Mouse (Mus musculus) stomach, embryonic 15.5 days (tissue): ENCODE measurements around the gene Pard3. TPM values are rescaled to one million over a fixed set of nuclear protein-coding genes. Genes with fewer than 3 reads are reported as not detected.

Source experiments
- ATAC-seq: fragments of 200-750 bp; cut with Nextera tagmentation; 2 replicates; pipeline ENCODE4 v1.8.0; 2017; ENCODE audit warnings: low read depth, moderate number of reproducible peaks, moderate TSS enrichment; ENCODE audit not compliant: insufficient read depth, low FRiP score
- H3K27ac ChIP-seq: fragments of 300-500 bp; sonication (generic); 2 replicates; pipeline ENCODE4 v1.5.1; 2015; ENCODE audit warnings: mild to moderate bottlenecking, inconsistent platforms
- H3K27me3 ChIP-seq: fragments of 300-500 bp; sonication (generic); replicated peaks from 2 replicates; pipeline ENCODE4 v1.6.1; 2015; ENCODE audit warnings: inconsistent platforms
- H3K36me3 ChIP-seq: fragments of 300-500 bp; sonication (generic); 2 replicates; pipeline ENCODE4 v1.6.1; 2015; ENCODE audit warnings: inconsistent platforms
- H3K4me1 ChIP-seq: fragments of 300-500 bp; sonication (generic); 2 replicates; pipeline ENCODE4 v1.6.1; 2015; ENCODE audit warnings: inconsistent platforms
- H3K4me2 ChIP-seq: fragments of 300-500 bp; sonication (generic); 2 replicates; pipeline ENCODE4 v1.6.1; 2015; ENCODE audit warnings: mild to moderate bottlenecking, inconsistent platforms
- H3K4me3 ChIP-seq: fragments of 300-500 bp; sonication (generic); replicated peaks from 2 replicates; pipeline ENCODE4 v1.5.1; 2015; ENCODE audit warnings: inconsistent platforms
- H3K9ac ChIP-seq: fragments of 300-500 bp; sonication (generic); 2 replicates; pipeline ENCODE4 v1.6.1; 2015; ENCODE audit warnings: inconsistent platforms
- H3K9me3 ChIP-seq: fragments of 300-500 bp; sonication (generic); 2 replicates; pipeline ENCODE4 v1.6.1; 2016; ENCODE audit warnings: inconsistent platforms
- WGBS: fragments of 180-500 bp; shearing (Covaris S2); methylation state at CpG from one replicate; pipeline ENCODE4 v1.1.7; 2015; 5-methylcytosine and 5-hydroxymethylcytosine counted together
- polyA plus RNA-seq: library from polyadenylated mRNA; unstranded; fragments of >200 nt; fragmentation: Nextera tagmentation; extraction: Ambion mirVana; gene quantifications from 2 replicates; pipeline ENCODE4 v1.2.1, GENCODE M21; 2015

Gene Pard3
- polyA plus RNA-seq, 1 experiment from 2014 or later: 28.3 TPM

DNA sequence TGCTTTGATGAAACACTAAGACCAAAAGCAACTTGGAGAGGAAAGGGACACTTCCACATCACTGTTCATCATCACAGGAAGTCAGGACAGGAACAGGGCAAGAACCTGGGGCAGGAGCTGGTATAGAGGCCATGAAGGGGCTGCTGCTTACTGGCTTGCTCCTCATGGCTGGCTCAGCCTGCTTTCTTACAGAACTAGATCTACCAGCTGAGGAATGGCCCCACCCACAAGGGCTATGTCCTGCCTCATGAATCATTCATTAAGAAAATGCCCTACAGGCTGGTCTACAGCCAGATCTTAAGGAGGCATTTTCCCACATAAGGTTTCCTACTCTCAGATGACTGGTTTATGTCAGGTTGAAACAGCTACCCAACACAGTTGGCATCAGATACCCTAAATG is 342.1 kb downstream of the Pard3 start:
- Histone ChIP-seq H3K27ac (no peak overlapping the region), H3K4me1 (no peaks in the 10 kb centered on the region), H3K9me3 (no peaks in the 10 kb centered on the region), H3K27me3 (no peaks in the 10 kb centered on the region), H3K4me3 (no peak overlapping the region), H3K36me3 (no peaks in the 10 kb centered on the region), H3K9ac (no peak overlapping the region), H3K4me2 (no peak overlapping the region)
- no peak for ATAC-seq

GRCm38 (mm10) chr8:127410606-127411005 is 346.9 kb downstream of the Pard3 start:
- H3K9me3 ChIP-seq: no peaks in the 10 kb centered on the region
- WGBS: 84% methylated on average over 12 of the region's 12 CpGs
- no peaks in the 10 kb centered on the region for H3K4me1 ChIP-seq
- no peaks in the 10 kb centered on the region for H3K27me3 ChIP-seq
- H3K4me3 ChIP-seq: no peak overlapping the region
- no peak overlapping the region for H3K27ac ChIP-seq
- no peak for ATAC-seq
- no peak overlapping the region for H3K4me2 ChIP-seq
- H3K36me3 ChIP-seq: 0 out of 2 replicates have a peak, but pooled peaks cover 3% of the 10 kb centered on the region
- no peak overlapping the region for H3K9ac ChIP-seq

- Histone ChIP-seq H3K36me3 (0 out of 2 replicates have a peak, but pooled peaks cover 7% of the 10 kb centered on the region), H3K9ac (no peak overlapping the region), H3K9me3 (no peaks in the 10 kb centered on the region), H3K4me1 (no peaks in the 10 kb centered on the region), H3K4me3 (no peak overlapping the region), H3K27me3 (no peaks in the 10 kb centered on the region), H3K27ac (no peak overlapping the region), H3K4me2 (no peak overlapping the region)
- ATAC-seq: no peak
- 86% methylated on average over 4 of the region's 4 CpGs for WGBS
These were observed 347.6 kb downstream of the Pard3 start for GRCm38 (mm10) chr8:127411190-127411848.

GRCm38 (mm10) chr8:127423021-127423420 is 359.3 kb downstream of the Pard3 start:
- no peak for ATAC-seq
- no peak overlapping the region for H3K9ac ChIP-seq
- no peak overlapping the region for H3K4me2 ChIP-seq
- H3K36me3 ChIP-seq: peaks cover 8% of the 10 kb centered on the region; the same call in 1 of the 2 replicates
- no peaks in the 10 kb centered on the region for H3K27me3 ChIP-seq
- H3K4me1 ChIP-seq: no peaks in the 10 kb centered on the region
- no peaks in the 10 kb centered on the region for H3K9me3 ChIP-seq
- H3K4me3 ChIP-seq: no peak overlapping the region
- no peak overlapping the region for H3K27ac ChIP-seq
- WGBS: 64% methylated on average over 7 of the region's 7 CpGs

DNA sequence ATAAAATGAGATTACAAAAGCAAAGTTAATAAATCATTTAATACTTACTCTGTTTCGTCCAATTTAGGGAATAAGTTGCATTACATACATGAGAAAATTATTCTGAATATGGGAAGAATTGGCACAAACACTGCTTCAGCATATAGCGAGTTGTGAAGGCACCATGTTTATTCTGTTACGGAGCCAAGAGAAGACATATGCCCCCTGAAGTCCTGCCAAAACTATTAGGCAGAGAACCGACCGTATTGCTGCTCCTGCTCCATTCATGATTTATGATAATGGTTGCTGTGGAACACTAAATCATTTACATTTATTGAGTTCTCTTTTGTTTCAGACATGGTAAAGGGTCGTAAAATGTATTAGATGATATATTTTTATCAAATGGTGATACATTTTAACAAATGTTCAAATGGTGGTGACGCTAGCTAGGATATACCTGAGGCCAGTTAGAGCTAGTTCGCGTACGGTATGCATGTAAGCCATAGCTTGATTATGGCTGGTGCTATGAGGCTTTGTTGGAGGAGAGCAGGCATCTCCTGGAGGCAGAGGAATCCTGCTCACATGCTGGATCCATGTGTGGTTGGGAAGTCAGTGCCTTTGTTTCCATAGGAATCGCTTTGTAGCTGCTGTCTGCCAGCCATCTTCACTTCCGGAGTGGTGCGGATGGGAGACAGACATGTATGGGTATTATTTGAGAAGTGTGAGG is 360.7 kb downstream of the Pard3 start:
- H3K4me3 ChIP-seq: no peak overlapping the region
- H3K36me3 ChIP-seq: peaks cover 8% of the 10 kb centered on the region; the same call in 1 of the 2 replicates
- no peak overlapping the region for H3K4me2 ChIP-seq
- ATAC-seq: no peak
- H3K9me3 ChIP-seq: no peaks in the 10 kb centered on the region
- H3K27me3 ChIP-seq: no peaks in the 10 kb centered on the region
- H3K4me1 ChIP-seq: no peaks in the 10 kb centered on the region
- no peak overlapping the region for H3K9ac ChIP-seq
- H3K27ac ChIP-seq: no peak overlapping the region
- 73% methylated on average over 13 of the region's 13 CpGs for WGBS

GRCm38 (mm10) chr8:127426857-127427256 is 363.2 kb downstream of the Pard3 start:
- Histone ChIP-seq H3K9me3 (no peaks in the 10 kb centered on the region), H3K36me3 (0 out of 2 replicates have a peak, but pooled peaks cover 4% of the 10 kb centered on the region), H3K27me3 (no peaks in the 10 kb centered on the region), H3K4me2 (no peak overlapping the region), H3K4me1 (no peaks in the 10 kb centered on the region), H3K4me3 (no peak overlapping the region), H3K27ac (no peak overlapping the region), H3K9ac (no peak overlapping the region)
- no peak for ATAC-seq
- WGBS: 64% methylated on average over 5 of the region's 5 CpGs

DNA sequence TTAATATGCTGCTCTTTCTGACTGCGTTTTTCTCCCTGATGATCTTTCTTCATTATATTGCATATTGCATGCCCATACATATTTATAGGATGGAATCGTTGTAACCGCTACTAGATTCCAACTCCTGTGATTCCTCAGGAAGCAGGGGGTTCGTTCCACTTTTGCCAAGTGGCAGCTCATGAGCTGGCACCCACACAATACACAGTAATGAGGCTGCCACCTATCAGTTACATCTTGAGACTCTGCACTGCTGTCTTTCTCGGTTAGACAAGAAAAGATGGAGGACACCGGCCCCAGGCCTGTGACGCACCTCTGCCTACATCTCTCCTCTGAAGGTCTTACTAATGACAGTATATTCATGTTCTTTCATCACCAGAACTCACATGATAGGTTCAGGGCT is 364.3 kb downstream of the Pard3 start:
- H3K36me3 ChIP-seq: 0 out of 2 replicates have a peak, but pooled peaks cover 4% of the 10 kb centered on the region
- 89% methylated on average over 7 of the region's 7 CpGs for WGBS
- no peaks in the 10 kb centered on the region for H3K27me3 ChIP-seq
- no peaks in the 10 kb centered on the region for H3K9me3 ChIP-seq
- H3K9ac ChIP-seq: no peak overlapping the region
- no peaks in the 10 kb centered on the region for H3K4me1 ChIP-seq
- H3K27ac ChIP-seq: no peak overlapping the region
- no peak overlapping the region for H3K4me2 ChIP-seq
- H3K4me3 ChIP-seq: no peak overlapping the region
- ATAC-seq: no peak

- 0 out of 2 replicates have a peak, but pooled peaks cover 4% of the 10 kb centered on the region for H3K36me3 ChIP-seq
- 68% methylated on average over 2 of the region's 2 CpGs for WGBS
- no peaks in the 10 kb centered on the region for H3K4me1 ChIP-seq
- no peaks in the 10 kb centered on the region for H3K9me3 ChIP-seq
- H3K27me3 ChIP-seq: no peaks in the 10 kb centered on the region
- no peak overlapping the region for H3K27ac ChIP-seq
- H3K4me2 ChIP-seq: no peak overlapping the region
- no peak for ATAC-seq
- H3K9ac ChIP-seq: no peak overlapping the region
- no peak overlapping the region for H3K4me3 ChIP-seq
These were observed 367.5 kb downstream of the Pard3 start for GRCm38 (mm10) chr8:127431236-127431635.

- Histone ChIP-seq H3K9ac (no peak overlapping the region), H3K9me3 (no peaks in the 10 kb centered on the region), H3K4me3 (no peak overlapping the region), H3K4me1 (peaks cover 19% of the 10 kb centered on the region), H3K27me3 (no peaks in the 10 kb centered on the region), H3K27ac (no peak overlapping the region), H3K36me3 (no peaks in the 10 kb centered on the region), H3K4me2 (no peak overlapping the region)
- 87% methylated on average over 6 of the region's 6 CpGs for WGBS
- no peak for ATAC-seq
These were observed 372.3 kb downstream of the Pard3 start for GRCm38 (mm10) chr8:127435975-127436374.

DNA sequence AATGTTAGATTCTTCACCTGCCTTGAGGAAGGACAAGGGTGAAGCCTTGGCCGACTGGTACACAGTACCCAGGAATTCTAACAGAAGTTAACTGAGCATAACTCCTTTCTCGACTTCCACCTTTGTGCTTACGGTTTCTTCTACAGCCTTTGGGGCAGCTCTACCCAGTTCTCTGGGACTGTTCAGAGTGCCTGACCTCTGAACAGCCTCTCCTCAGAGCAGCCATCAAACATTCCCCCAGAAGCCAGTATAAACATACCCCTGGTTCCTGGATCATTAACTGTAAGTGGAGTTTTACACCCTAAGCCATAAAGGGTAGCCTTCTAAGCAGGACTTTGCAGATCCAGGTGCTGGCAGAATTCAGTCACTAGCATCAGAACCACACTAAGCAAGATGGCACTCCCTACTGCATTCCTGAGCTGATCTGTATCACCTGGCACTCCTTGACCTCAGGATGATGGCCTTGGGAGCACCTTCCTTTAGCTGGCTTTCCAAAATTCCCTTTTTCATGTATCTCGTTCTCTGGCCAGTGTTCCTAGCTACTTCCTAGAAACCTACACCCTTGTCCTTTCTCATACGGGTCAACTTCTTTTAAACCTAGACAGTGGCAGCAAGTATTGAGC is 374.0 kb downstream of the Pard3 start:
- no peaks in the 10 kb centered on the region for H3K9me3 ChIP-seq
- H3K4me1 ChIP-seq: peaks cover 19% of the 10 kb centered on the region
- H3K27ac ChIP-seq: no peak overlapping the region
- no peak for ATAC-seq
- H3K36me3 ChIP-seq: no peaks in the 10 kb centered on the region
- H3K4me3 ChIP-seq: no peak overlapping the region
- H3K9ac ChIP-seq: no peak overlapping the region
- H3K27me3 ChIP-seq: no peaks in the 10 kb centered on the region
- H3K4me2 ChIP-seq: no peak overlapping the region
- WGBS: 74% methylated on average over 5 of the region's 5 CpGs

GRCm38 (mm10) chr8:127438625-127439391 is 375.1 kb downstream of the Pard3 start:
- Histone ChIP-seq H3K27ac (peak overlapping the region; percentile 80), H3K9me3 (no peaks in the 10 kb centered on the region), H3K36me3 (no peaks in the 10 kb centered on the region), H3K27me3 (no peaks in the 10 kb centered on the region), H3K9ac (no peak overlapping the region), H3K4me3 (no peak overlapping the region), H3K4me2 (peak overlapping the region; percentile 37; the same call in 1 of the 2 replicates), H3K4me1 (peaks cover 19% of the 10 kb centered on the region)
- ATAC-seq: peak; percentile 14; the same call in 1 of the 2 replicates
- WGBS: 62% methylated on average over 8 of the region's 8 CpGs
